Mouse (Mus musculus) forebrain, embryonic 13.5 days (tissue): Measurements from ENCODE around the gene Dlg2. TPM values are rescaled to one million over a fixed set of nuclear protein-coding genes. Genes with fewer than 3 reads are reported as not detected.

Experiments used
- ATAC-seq: fragments of 200-750 bp; cut with Nextera tagmentation; 2 replicates; pipeline ENCODE4 v1.8.0; 2017
- H3K27ac ChIP-seq: fragments of 300-500 bp; sonication (generic); 2 replicates; pipeline ENCODE4 v1.5.1; 2015; ENCODE audit warnings: inconsistent platforms, mild to moderate bottlenecking, moderate library complexity
- H3K27me3 ChIP-seq: fragments of 300-500 bp; sonication (generic); 2 replicates; pipeline ENCODE4 v1.6.1; 2015; ENCODE audit warnings: mild to moderate bottlenecking, inconsistent platforms
- H3K36me3 ChIP-seq: fragments of 300-500 bp; sonication (generic); 2 replicates; pipeline ENCODE4 v1.6.1; 2015; ENCODE audit warnings: mild to moderate bottlenecking, inconsistent platforms; ENCODE audit not compliant: poor library complexity, severe bottlenecking
- H3K4me1 ChIP-seq: fragments of 300-500 bp; sonication (generic); 2 replicates; pipeline ENCODE4 v1.6.1; 2015; ENCODE audit warnings: inconsistent platforms
- H3K4me2 ChIP-seq: fragments of 300-500 bp; sonication (generic); 2 replicates; pipeline ENCODE4 v1.6.1; 2015; ENCODE audit warnings: inconsistent platforms, mild to moderate bottlenecking, moderate library complexity
- H3K4me3 ChIP-seq: fragments of 300-500 bp; sonication (generic); 2 replicates; pipeline ENCODE4 v1.5.1; 2015; ENCODE audit warnings: mild to moderate bottlenecking, inconsistent platforms
- H3K9ac ChIP-seq: fragments of 300-500 bp; sonication (generic); 2 replicates; pipeline ENCODE4 v1.6.1; 2015; ENCODE audit warnings: mild to moderate bottlenecking, inconsistent platforms
- H3K9me3 ChIP-seq: fragments of 300-500 bp; sonication (generic); replicated peaks from 2 replicates; pipeline ENCODE4 v1.6.1; 2016; ENCODE audit warnings: inconsistent platforms
- WGBS: fragments of 180-500 bp; shearing (Covaris S2); methylation state at CpG from one replicate; pipeline ENCODE4 v1.1.7; 2015; 5-methylcytosine and 5-hydroxymethylcytosine counted together
- polyA plus RNA-seq: library from polyadenylated mRNA; unstranded; fragments of >200 nt; fragmentation: Nextera tagmentation; extraction: Ambion mirVana; gene quantifications from 2 replicates; pipeline ENCODE4 v1.2.1, GENCODE M21; 2015

The Dlg2 gene
- polyA plus RNA-seq, 1 experiment from 2014 or later: 10.1 TPM

GRCm38 (mm10) chr7:92287058-92287457, 1810.6 kb downstream of the Dlg2 start:
- Histone ChIP-seq H3K4me3 (no peak overlapping the region), H3K4me2 (no peak overlapping the region), H3K4me1 (0 out of 2 replicates have a peak, but pooled peaks cover 7% of the 10 kb centered on the region), H3K27ac (no peak overlapping the region), H3K27me3 (no peaks in the 10 kb centered on the region), H3K9ac (no peak overlapping the region), H3K9me3 (no peaks in the 10 kb centered on the region), H3K36me3 (no peaks in the 10 kb centered on the region)
- 68% methylated on average over 1 of the region's 1 CpGs for WGBS
- ATAC-seq: no peak

GRCm38 (mm10) chr7:92288814-92289213, 1812.3 kb downstream of the Dlg2 start:
- H3K27ac ChIP-seq: no peak overlapping the region
- WGBS: 96% methylated on average over 3 of the region's 3 CpGs
- H3K27me3 ChIP-seq: no peaks in the 10 kb centered on the region
- 0 out of 2 replicates have a peak, but pooled peaks cover 1% of the 10 kb centered on the region for H3K4me1 ChIP-seq
- H3K4me3 ChIP-seq: no peak overlapping the region
- ATAC-seq: no peak
- no peak overlapping the region for H3K4me2 ChIP-seq
- no peaks in the 10 kb centered on the region for H3K36me3 ChIP-seq
- no peaks in the 10 kb centered on the region for H3K9me3 ChIP-seq
- H3K9ac ChIP-seq: no peak overlapping the region

- Histone ChIP-seq H3K27me3 (no peaks in the 10 kb centered on the region), H3K4me3 (no peak overlapping the region), H3K9me3 (no peaks in the 10 kb centered on the region), H3K36me3 (no peaks in the 10 kb centered on the region), H3K9ac (no peak overlapping the region), H3K4me1 (no peaks in the 10 kb centered on the region), H3K27ac (no peak overlapping the region), H3K4me2 (no peak overlapping the region)
- ATAC-seq: no peak
- 68% methylated on average over 8 of the region's 8 CpGs for WGBS
Measured at GRCm38 (mm10) chr7:92292918-92293518, 1816.5 kb downstream of the Dlg2 start.

- Histone ChIP-seq H3K9ac (no peak overlapping the region), H3K36me3 (no peaks in the 10 kb centered on the region), H3K4me3 (no peak overlapping the region), H3K9me3 (no peaks in the 10 kb centered on the region), H3K4me1 (0 out of 2 replicates have a peak, but pooled peaks cover 6% of the 10 kb centered on the region), H3K27ac (no peak overlapping the region), H3K4me2 (no peak overlapping the region), H3K27me3 (no peaks in the 10 kb centered on the region)
- no peak for ATAC-seq
- WGBS: 38% methylated on average over 2 of the region's 2 CpGs
Measured at GRCm38 (mm10) chr7:92301046-92301445, 1824.6 kb downstream of the Dlg2 start.

- Histone ChIP-seq H3K27ac (no peak overlapping the region), H3K27me3 (no peaks in the 10 kb centered on the region), H3K4me1 (no peaks in the 10 kb centered on the region), H3K36me3 (no peaks in the 10 kb centered on the region), H3K9ac (no peak overlapping the region), H3K4me2 (no peak overlapping the region), H3K4me3 (no peak overlapping the region), H3K9me3 (no peaks in the 10 kb centered on the region)
- peak; percentile 55; the same call in 1 of the 2 replicates for ATAC-seq
- 93% methylated on average over 2 of the region's 2 CpGs for WGBS
Measured at GRCm38 (mm10) chr7:92307634-92308033, 1831.2 kb downstream of the Dlg2 start.

GRCm38 (mm10) chr7:92308168-92308567, 1831.7 kb downstream of the Dlg2 start:
- 84% methylated on average over 2 of the region's 2 CpGs for WGBS
- Histone ChIP-seq H3K4me1 (no peaks in the 10 kb centered on the region), H3K27ac (no peak overlapping the region), H3K36me3 (no peaks in the 10 kb centered on the region), H3K4me2 (no peak overlapping the region), H3K9ac (no peak overlapping the region), H3K4me3 (no peak overlapping the region), H3K27me3 (no peaks in the 10 kb centered on the region), H3K9me3 (no peaks in the 10 kb centered on the region)
- no peak for ATAC-seq

GRCm38 (mm10) chr7:92316389-92316788, 1839.9 kb downstream of the Dlg2 start:
- H3K27ac ChIP-seq: no peak overlapping the region
- H3K4me1 ChIP-seq: no peaks in the 10 kb centered on the region
- no peak overlapping the region for H3K9ac ChIP-seq
- H3K36me3 ChIP-seq: no peaks in the 10 kb centered on the region
- ATAC-seq: peak; percentile 75; the same call in 1 of the 2 replicates
- H3K4me3 ChIP-seq: no peak overlapping the region
- H3K9me3 ChIP-seq: no peaks in the 10 kb centered on the region
- no peak overlapping the region for H3K4me2 ChIP-seq
- WGBS: 83% methylated on average over 6 of the region's 6 CpGs
- H3K27me3 ChIP-seq: no peaks in the 10 kb centered on the region

- Histone ChIP-seq H3K4me3 (no peak overlapping the region), H3K27me3 (no peaks in the 10 kb centered on the region), H3K4me1 (no peaks in the 10 kb centered on the region), H3K4me2 (no peak overlapping the region), H3K9me3 (no peaks in the 10 kb centered on the region), H3K27ac (no peak overlapping the region), H3K36me3 (no peaks in the 10 kb centered on the region), H3K9ac (no peak overlapping the region)
- 76% methylated on average over 1 of the region's 1 CpGs for WGBS
- no peak for ATAC-seq
Measured at GRCm38 (mm10) chr7:92319469-92319868, 1843.0 kb downstream of the Dlg2 start.

GRCm38 (mm10) chr7:92320181-92320580, 1843.7 kb downstream of the Dlg2 start:
- H3K4me2 ChIP-seq: no peak overlapping the region
- H3K27me3 ChIP-seq: no peaks in the 10 kb centered on the region
- no peaks in the 10 kb centered on the region for H3K4me1 ChIP-seq
- H3K9ac ChIP-seq: no peak overlapping the region
- ATAC-seq: no peak
- no peak overlapping the region for H3K4me3 ChIP-seq
- no peak overlapping the region for H3K27ac ChIP-seq
- H3K9me3 ChIP-seq: no peaks in the 10 kb centered on the region
- H3K36me3 ChIP-seq: no peaks in the 10 kb centered on the region

- Histone ChIP-seq H3K36me3 (no peaks in the 10 kb centered on the region), H3K27me3 (no peaks in the 10 kb centered on the region), H3K9me3 (no peaks in the 10 kb centered on the region), H3K4me3 (no peak overlapping the region), H3K4me1 (no peaks in the 10 kb centered on the region), H3K9ac (no peak overlapping the region), H3K4me2 (no peak overlapping the region), H3K27ac (no peak overlapping the region)
- WGBS: 85% methylated on average over 2 of the region's 2 CpGs
- ATAC-seq: no peak
Measured at GRCm38 (mm10) chr7:92321786-92322185, 1845.3 kb downstream of the Dlg2 start.

GRCm38 (mm10) chr7:92322342-92323069, 1846.0 kb downstream of the Dlg2 start:
- H3K9me3 ChIP-seq: no peaks in the 10 kb centered on the region
- no peaks in the 10 kb centered on the region for H3K27me3 ChIP-seq
- H3K27ac ChIP-seq: no peak overlapping the region
- no peaks in the 10 kb centered on the region for H3K4me1 ChIP-seq
- no peak for ATAC-seq
- H3K9ac ChIP-seq: no peak overlapping the region
- H3K4me2 ChIP-seq: no peak overlapping the region
- no peaks in the 10 kb centered on the region for H3K36me3 ChIP-seq
- WGBS: 71% methylated on average over 13 of the region's 13 CpGs
- H3K4me3 ChIP-seq: no peak overlapping the region

GRCm38 (mm10) chr7:92323710-92324109, 1847.2 kb downstream of the Dlg2 start:
- Histone ChIP-seq H3K9ac (no peak overlapping the region), H3K4me1 (no peaks in the 10 kb centered on the region), H3K4me3 (no peak overlapping the region), H3K36me3 (no peaks in the 10 kb centered on the region), H3K27ac (no peak overlapping the region), H3K27me3 (no peaks in the 10 kb centered on the region), H3K9me3 (no peaks in the 10 kb centered on the region), H3K4me2 (no peak overlapping the region)
- 45% methylated on average over 4 of the region's 4 CpGs for WGBS
- peak; percentile 58; the same call in 1 of the 2 replicates for ATAC-seq
